Mouse (Mus musculus) liver, embryonic 16.5 days (tissue): ENCODE measurements around the gene 4930595M18Rik. TPM values are rescaled to one million over a fixed set of nuclear protein-coding genes. Genes with fewer than 3 reads are reported as not detected.

Source experiments
- ATAC-seq: fragments of 200-750 bp; cut with Nextera tagmentation; 2 replicates; pipeline ENCODE4 v1.8.0; 2017; ENCODE audit warnings: low read depth, mild to moderate bottlenecking, moderate number of reproducible peaks, moderate library complexity
- H3K27ac ChIP-seq: fragments of 300-500 bp; sonication (generic); 2 replicates; pipeline ENCODE4 v1.5.1; 2014; ENCODE audit warnings: mild to moderate bottlenecking, low read length
- H3K27me3 ChIP-seq: fragments of 300-500 bp; sonication (generic); 2 replicates; pipeline ENCODE4 v1.6.1; 2014; ENCODE audit warnings: low read depth, low read length, mixed read lengths; ENCODE audit not compliant: control insufficient read depth, insufficient read depth
- H3K36me3 ChIP-seq: fragments of 300-500 bp; sonication (generic); 2 replicates; pipeline ENCODE4 v1.6.1; 2014; ENCODE audit warnings: mild to moderate bottlenecking; ENCODE audit not compliant: control insufficient read depth, insufficient read depth
- H3K4me1 ChIP-seq: fragments of 300-500 bp; sonication (generic); 2 replicates; pipeline ENCODE4 v1.6.1; 2014; ENCODE audit warnings: low read depth, low read length, mixed read lengths; ENCODE audit not compliant: control insufficient read depth
- H3K4me2 ChIP-seq: fragments of 300-500 bp; sonication (generic); 2 replicates; pipeline ENCODE4 v1.6.1; 2014; ENCODE audit warnings: low read depth, low read length, mixed read lengths
- H3K4me3 ChIP-seq: fragments of 300-500 bp; sonication (generic); 2 replicates; pipeline ENCODE4 v1.5.1; 2014; ENCODE audit warnings: low read depth, mild to moderate bottlenecking, low read length
- H3K9ac ChIP-seq: fragments of 300-500 bp; sonication (generic); 2 replicates; pipeline ENCODE4 v1.6.1; 2014; ENCODE audit warnings: low read depth, low read length
- H3K9me3 ChIP-seq: fragments of 300-500 bp; sonication (generic); replicated peaks from 2 replicates; pipeline ENCODE4 v1.6.1; 2016; ENCODE audit warnings: low read length; ENCODE audit not compliant: control insufficient read depth
- WGBS: fragments of 180-500 bp; shearing (Covaris S2); extraction: QIAGEN DNeasy Blood & Tissue Kit; methylation state at CpG from one replicate; pipeline ENCODE4 v1.1.7; 2014; ENCODE audit not compliant: insufficient replicate concordance; 5-methylcytosine and 5-hydroxymethylcytosine counted together
- polyA plus RNA-seq: library from polyadenylated mRNA; unstranded; fragments of >200 nt; fragmentation: Nextera tagmentation; extraction: Ambion mirVana; gene quantifications from 2 replicates; pipeline ENCODE4 v1.2.1, GENCODE M21; 2015

Gene 4930595M18Rik
- polyA plus RNA-seq: not detected in 2 replicates

GRCm38 (mm10) chrX:81458021-81458420 lies at the start of gene 4930595M18Rik:
4930595M18Rik (minus strand) TSS chrX:81458121.
- Histone ChIP-seq H3K9ac (no peak within 1 kb of the TSS), H3K4me3 (no peak within 1 kb of the TSS), H3K9me3 (no peaks in the 10 kb centered on the region), H3K36me3 (no peaks in the 10 kb centered on the region), H3K27me3 (no peaks in the 10 kb centered on the region), H3K4me1 (no peaks in the 10 kb centered on the region), H3K27ac (no peak within 1 kb of the TSS), H3K4me2 (no peak within 1 kb of the TSS)
- no peak for ATAC-seq
- 78% methylated on average over 6 of the region's 6 CpGs for WGBS

GRCm38 (mm10) chrX:81472500-81472899 lies 14.6 kb upstream of the 4930595M18Rik start:
- Histone ChIP-seq H3K4me3 (no peak overlapping the region), H3K27me3 (no peaks in the 10 kb centered on the region), H3K9me3 (no peaks in the 10 kb centered on the region), H3K27ac (no peak overlapping the region), H3K36me3 (no peaks in the 10 kb centered on the region), H3K4me2 (no peak overlapping the region), H3K9ac (no peak overlapping the region), H3K4me1 (no peaks in the 10 kb centered on the region)
- no peak for ATAC-seq
